Mouse (Mus musculus) neural tube, postnatal 0 days (tissue): ENCODE results near the gene Myom1. TPM values are rescaled to one million over a fixed set of nuclear protein-coding genes. Genes with fewer than 3 reads are reported as not detected.

ENCODE experiments used
- polyA plus RNA-seq: library from polyadenylated mRNA; unstranded; fragments of >200 nt; fragmentation: Nextera tagmentation; extraction: Ambion mirVana; gene quantifications from 2 replicates; pipeline ENCODE4 v1.2.1, GENCODE M21; 2015

Myom1 gene
- 0.71 and 1.2 TPM in 2 replicates for polyA plus RNA-seq

DNA sequence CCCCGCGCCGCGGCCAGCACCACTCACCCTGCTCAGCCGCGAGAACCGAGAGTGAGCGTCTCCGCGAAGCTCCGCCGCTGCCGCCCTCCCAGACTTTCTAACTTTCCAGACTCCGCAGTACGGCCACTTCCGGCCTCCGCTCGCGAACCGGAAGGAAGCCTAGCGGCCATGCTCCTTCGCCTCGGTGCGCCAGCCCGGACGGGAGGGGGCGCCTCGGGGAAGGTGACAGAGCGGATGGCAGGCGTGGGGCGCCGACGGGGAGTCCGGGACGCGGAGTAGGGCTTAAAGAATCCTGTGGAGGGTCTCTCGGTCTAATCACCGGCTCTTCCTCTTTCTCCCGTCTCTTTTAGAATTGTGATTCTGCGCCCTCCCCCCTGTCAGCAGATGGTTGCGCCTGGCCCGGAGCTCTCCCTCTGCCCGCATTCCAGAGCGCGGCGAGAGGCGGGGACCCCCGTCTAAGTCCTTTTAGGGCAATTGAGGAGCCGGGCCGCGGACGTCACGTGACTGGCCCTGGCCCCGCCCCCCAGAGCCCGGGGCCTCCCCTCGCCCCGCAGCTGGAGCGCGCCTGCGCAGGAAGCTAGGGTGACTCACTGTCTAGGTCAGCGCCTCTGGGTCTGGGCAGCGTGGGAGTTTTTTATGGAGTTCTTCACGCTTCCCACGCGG, at the start of gene Myom1:
Gene Myom1, plus strand, starts transcription at position 553 of the 663 bp plus-strand sequence.

DNA sequence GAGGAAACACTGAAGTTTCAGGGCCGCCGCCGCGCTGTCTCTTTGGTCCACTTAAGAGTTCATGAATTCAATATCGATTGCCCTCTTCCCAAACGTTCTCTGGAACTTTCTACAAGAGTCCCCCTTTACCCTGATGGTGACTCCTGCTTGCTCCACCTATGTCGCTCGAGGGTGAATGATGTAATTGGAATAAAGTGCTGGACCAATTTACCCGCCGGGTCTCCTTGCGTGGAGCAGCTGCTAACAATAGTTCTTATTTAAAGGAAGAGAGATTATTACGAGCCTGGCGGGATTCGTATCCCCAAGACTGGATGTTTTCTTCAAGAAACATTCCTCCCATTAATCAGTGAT, 286 bp downstream of the Myom1 start, which contains the start of gene Myl12a:
Gene Myl12a, minus strand, starts transcription at position 135 of the 351 bp plus-strand sequence.

Other genes with a start within 250 kb of the Myom1 start
- 8.7 and 10.8 TPM in 2 replicates for gene Tgif1, start 149.1 kb upstream of the Myom1 start, polyA plus RNA-seq
- gene Myl12a, start 245 bp downstream of the Myom1 start, polyA plus RNA-seq, result 96.2 and 112 TPM in 2 replicates
- 38.9 and 41.0 TPM in 2 replicates for gene Lpin2, start 179.9 kb downstream of the Myom1 start, polyA plus RNA-seq